21 mouse cellular contexts compared by ENCODE assay signal in the genomic region with DNA sequence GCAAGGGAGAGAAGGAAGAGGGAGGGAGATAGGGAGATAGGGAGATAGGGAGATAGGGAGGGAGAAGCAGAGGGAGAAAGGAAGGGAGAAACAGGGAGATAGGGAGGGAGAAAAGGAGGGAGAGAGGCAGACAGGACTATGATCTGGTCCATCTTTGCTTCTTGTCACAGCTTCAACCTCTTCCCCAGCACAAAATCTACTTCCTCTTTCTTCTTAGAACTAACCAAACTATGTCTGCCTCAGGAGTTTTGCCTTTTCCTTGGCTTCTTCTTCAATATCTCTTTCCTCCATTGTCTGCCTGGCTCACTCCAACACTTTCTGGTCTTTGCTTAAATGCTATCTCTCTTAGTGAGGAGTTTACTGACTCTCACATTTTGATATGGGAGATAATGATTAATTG. TPM values are rescaled to one million over a fixed set of nuclear protein-coding genes. Genes with fewer than 3 reads are reported as not detected.
"Had no signal": no experiment of that assay in that cellular context is flagged by ENCODE, and none has a peak within 500 bp of the region (broad histone marks: within the 10 kb centered on the region; RNA-seq: fewer than 3 reads in every experiment).

No protein-coding gene starts in this region.

- H3K4me1 ChIP-seq: liver, embryonic 15.5 days; lung, embryonic 15.5 days; midbrain, embryonic 10.5 days; midbrain, embryonic 12.5 days; midbrain, embryonic 15.5 days; neural tube, embryonic 12.5 days had no signal

- ATAC-seq: liver, postnatal 0 days; lung, postnatal 0 days; midbrain, embryonic 15.5 days had no signal

- H3K36me3 ChIP-seq: liver, embryonic 15.5 days; lung, embryonic 15.5 days; midbrain, embryonic 10.5 days; midbrain, embryonic 12.5 days; midbrain, embryonic 15.5 days; neural tube, embryonic 12.5 days had no signal

- H3K27me3 ChIP-seq: liver, embryonic 15.5 days; lung, embryonic 15.5 days; midbrain, embryonic 12.5 days; midbrain, embryonic 15.5 days; neural tube, embryonic 12.5 days had no signal

- DNase-seq: liver, postnatal 0 days; lung, adult 2 months; lung, postnatal 14 days; lung, postnatal 36 days; retina, postnatal 1 day; right cerebral cortex, adult 18-20 months; right cerebral cortex, postnatal 25 days; right cerebral cortex, postnatal 4 days; spleen, adult 18-20 months; thymus, adult 18-20 months; thymus, postnatal 14 days; thymus, postnatal 36 days had no signal

- H3K27ac ChIP-seq: liver, embryonic 15.5 days; lung, embryonic 15.5 days; macrophage; midbrain, embryonic 10.5 days; midbrain, embryonic 12.5 days; midbrain, embryonic 15.5 days; neural tube, embryonic 12.5 days had no signal

- H3K4me3 ChIP-seq: liver, embryonic 15.5 days; lung, embryonic 15.5 days; midbrain, embryonic 10.5 days; midbrain, embryonic 12.5 days; midbrain, embryonic 15.5 days; neural tube, embryonic 12.5 days had no signal

- H3K9me3 ChIP-seq: liver, embryonic 15.5 days; lung, embryonic 15.5 days; midbrain, embryonic 10.5 days; midbrain, embryonic 12.5 days; midbrain, embryonic 15.5 days; neural tube, embryonic 12.5 days had no signal

RNA-seq across cellular contexts. Expression of gene Htr1b, which starts 57.7 kb away (rescaled TPM):
- total RNA-seq: megakaryocyte-erythroid progenitor cell, adult 5-6 weeks had no signal
- polyA plus RNA-seq: liver, embryonic 15.5 days; liver, postnatal 0 days; macrophage had no signal
